Mouse (Mus musculus): ENCODE measurements around the gene Rmi2.

- TF ChIP-seq CTCF (IDR thresholded peaks at IDR 0.05; ENCODE audit: low read depth, low read length) (no peak), POLR2AphosphoS5 (IDR thresholded peaks at IDR 0.05; ENCODE audit: insufficient replicate concordance, low read depth, low read length) (no peak)
These were observed 333 bp upstream of the Rmi2 start for GRCm38 (mm10) chr16:10834542-10834910.
